Mouse (Mus musculus) midbrain, embryonic 14.5 days (tissue): ENCODE results near the gene Sbsn. TPM values are rescaled to one million over a fixed set of nuclear protein-coding genes. Genes with fewer than 3 reads are reported as not detected.

Experiments
- ATAC-seq: fragments of 200-750 bp; cut with Nextera tagmentation; 2 replicates; pipeline ENCODE4 v1.8.0; 2017; ENCODE audit warnings: moderate number of reproducible peaks, moderate library complexity; ENCODE audit not compliant: low FRiP score, low TSS enrichment
- DNase-seq: peaks from one replicate; pipeline ENCODE4 v3.0.0-alpha.2; 2015
- H3K27ac ChIP-seq: fragments of 300-500 bp; sonication (generic); replicated peaks from 2 replicates; pipeline ENCODE4 v1.5.1; 2014; ENCODE audit warnings: mild to moderate bottlenecking, low read depth, low read length, moderate library complexity
- H3K27me3 ChIP-seq: fragments of 300-500 bp; sonication (generic); 2 replicates; pipeline ENCODE4 v1.6.1; 2014; ENCODE audit warnings: low read length, control low read depth, mixed read lengths; ENCODE audit not compliant: control insufficient read depth, insufficient read depth
- H3K36me3 ChIP-seq: fragments of 300-500 bp; sonication (generic); 2 replicates; pipeline ENCODE4 v1.6.1; 2014; ENCODE audit warnings: low read length, control low read depth; ENCODE audit not compliant: control insufficient read depth, insufficient read depth
- H3K4me1 ChIP-seq: fragments of 300-500 bp; sonication (generic); 2 replicates; pipeline ENCODE4 v1.6.1; 2014; ENCODE audit warnings: mild to moderate bottlenecking, antibody characterized with exemption, low read length, control low read depth; ENCODE audit not compliant: control insufficient read depth, insufficient read depth
- H3K4me2 ChIP-seq: fragments of 300-500 bp; sonication (generic); 2 replicates; pipeline ENCODE4 v1.6.1; 2014; ENCODE audit warnings: mild to moderate bottlenecking, low read length, moderate library complexity
- H3K4me3 ChIP-seq: fragments of 300-500 bp; sonication (generic); replicated peaks from 2 replicates; pipeline ENCODE4 v1.5.1; 2014; ENCODE audit warnings: low read depth, low read length
- H3K9ac ChIP-seq: fragments of 300-500 bp; sonication (generic); replicated peaks from 2 replicates; pipeline ENCODE4 v1.6.1; 2014; ENCODE audit warnings: mild to moderate bottlenecking, low read length, moderate library complexity
- H3K9me3 ChIP-seq: fragments of 300-500 bp; sonication (generic); 2 replicates; pipeline ENCODE4 v1.6.1; 2016; ENCODE audit warnings: low read length, control low read depth, mixed read lengths; ENCODE audit not compliant: control insufficient read depth
- WGBS: fragments of 180-500 bp; shearing (Covaris S2); extraction: QIAGEN DNeasy Blood & Tissue Kit; methylation state at CpG from one replicate; pipeline ENCODE4 v1.1.7; 2014; 5-methylcytosine and 5-hydroxymethylcytosine counted together
- polyA plus RNA-seq: library from polyadenylated mRNA; unstranded; fragments of >200 nt; fragmentation: Nextera tagmentation; extraction: Ambion mirVana; gene quantifications from 2 replicates; pipeline ENCODE4 v1.2.1, GENCODE M21; 2014

Sbsn gene
- polyA plus RNA-seq, 1 experiment from 2014 or later = 0.82 TPM

DNA sequence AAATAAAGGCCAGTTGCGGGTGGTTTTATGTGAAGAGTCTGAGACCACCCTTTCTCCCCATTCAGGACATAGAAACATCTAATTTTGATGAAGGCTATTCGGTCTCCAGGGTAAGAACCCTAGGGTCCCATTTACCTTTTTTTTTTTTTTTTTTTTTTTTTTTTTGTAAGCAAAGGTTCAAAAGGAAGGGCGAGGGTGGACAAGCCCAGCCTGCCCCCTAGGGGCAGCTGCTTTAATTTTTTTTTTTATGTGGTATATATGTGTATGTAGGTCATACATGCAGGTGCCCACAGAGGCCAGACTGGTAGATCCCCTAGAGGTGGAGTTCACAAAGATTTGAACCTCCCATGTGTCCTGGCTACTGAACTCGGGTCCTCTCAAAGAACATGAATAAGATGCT lies 15.1 kb downstream of the Sbsn start:
- no peak overlapping the region for H3K4me2 ChIP-seq
- no peaks in the 10 kb centered on the region for H3K9me3 ChIP-seq
- no peak overlapping the region for H3K4me3 ChIP-seq
- H3K27me3 ChIP-seq = no peaks in the 10 kb centered on the region
- DNase-seq (no peak), ATAC-seq (no peak)
- H3K36me3 ChIP-seq = no peaks in the 10 kb centered on the region
- no peak overlapping the region for H3K9ac ChIP-seq
- no peak overlapping the region for H3K27ac ChIP-seq
- 89% methylated on average over 4 of the region's 4 CpGs for WGBS
- H3K4me1 ChIP-seq = no peaks in the 10 kb centered on the region

DNA sequence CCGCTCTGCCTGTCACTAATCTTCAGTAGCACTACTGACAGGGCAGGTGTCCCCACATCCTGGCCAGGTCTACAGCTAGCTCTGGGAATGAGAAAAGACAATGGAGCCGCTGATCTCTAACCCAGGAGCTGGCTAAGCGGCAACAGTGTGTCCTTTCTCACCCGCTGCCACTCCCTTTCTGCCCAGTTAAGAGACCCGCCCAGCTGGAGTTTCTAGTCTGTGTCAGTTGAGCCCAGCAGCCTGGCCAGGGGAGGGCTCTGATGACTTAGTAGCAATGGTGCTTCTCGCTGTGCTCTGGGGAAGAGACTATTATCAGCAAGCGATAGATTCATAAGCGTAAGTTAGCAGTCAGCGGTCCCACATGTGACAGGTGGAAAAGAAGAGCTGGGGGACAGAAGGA lies 18.0 kb downstream of the Sbsn start:
- 37% methylated on average over 9 of the region's 9 CpGs for WGBS
- H3K4me1 ChIP-seq = no peaks in the 10 kb centered on the region

DNA sequence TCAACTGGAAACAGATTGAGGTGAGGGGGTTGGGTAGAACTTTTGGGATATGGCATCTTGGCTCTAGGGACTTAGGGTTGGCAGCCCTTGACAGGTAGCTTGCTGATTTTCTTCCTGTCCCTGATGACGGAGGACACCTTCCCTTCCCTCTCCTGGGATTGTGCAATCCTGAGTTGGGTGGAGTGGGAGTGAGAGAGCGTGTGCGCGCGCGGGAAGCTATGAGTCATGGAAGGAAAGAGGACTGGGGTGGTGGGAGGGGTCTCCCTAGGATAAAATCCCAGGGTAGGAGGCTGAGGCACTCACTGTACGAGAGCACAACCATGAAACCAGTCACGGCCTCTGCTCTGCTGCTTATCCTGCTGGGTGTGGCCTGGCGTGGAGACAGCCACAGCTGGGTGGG lies 24.8 kb downstream of the Sbsn start:
- Histone ChIP-seq H3K36me3 (no peaks in the 10 kb centered on the region), H3K27ac (no peak overlapping the region), H3K9ac (no peak overlapping the region), H3K4me1 (no peaks in the 10 kb centered on the region), H3K4me2 (no peak overlapping the region), H3K9me3 (no peaks in the 10 kb centered on the region), H3K4me3 (no peak overlapping the region), H3K27me3 (no peaks in the 10 kb centered on the region)
- 91% methylated on average over 9 of the region's 9 CpGs for WGBS
- DNase-seq (no peak), ATAC-seq (no peak)

More for the DNA sequence above, 18.0 kb downstream of the Sbsn start:
- Histone ChIP-seq H3K27ac (no peak overlapping the region), H3K4me3 (no peak overlapping the region), H3K27me3 (no peaks in the 10 kb centered on the region), H3K9ac (no peak overlapping the region), H3K9me3 (no peaks in the 10 kb centered on the region), H3K4me2 (no peak overlapping the region), H3K36me3 (no peaks in the 10 kb centered on the region)
- no peak for ATAC-seq
- no peak for DNase-seq

DNA sequence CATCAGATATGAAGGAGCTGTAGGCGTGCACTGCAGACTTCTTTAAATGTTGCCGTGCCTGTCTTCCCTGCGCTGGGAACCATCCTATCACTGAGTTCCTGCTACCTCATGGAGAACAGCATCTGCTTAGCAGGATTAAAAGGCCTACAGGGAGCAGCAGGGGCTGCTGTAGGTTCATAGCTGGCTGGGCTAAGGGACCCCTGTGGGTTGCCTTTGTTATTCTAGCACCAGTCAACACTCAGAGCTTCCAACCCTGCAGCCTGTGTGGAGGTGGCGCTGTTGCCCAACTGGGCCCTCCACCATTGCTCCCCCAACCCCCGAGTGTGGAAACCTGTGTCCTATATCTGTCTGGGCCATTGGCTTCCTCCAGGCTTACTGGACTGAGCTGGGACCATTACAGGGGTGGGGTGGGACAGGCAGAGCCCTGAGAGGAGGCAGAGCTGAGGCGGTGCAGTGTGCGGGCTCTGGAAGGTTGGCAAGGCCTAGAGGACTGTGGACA lies 25.9 kb downstream of the Sbsn start:
- H3K27ac ChIP-seq = no peak overlapping the region
- H3K9ac ChIP-seq = no peak overlapping the region
- ATAC-seq = no peak
- no peak for DNase-seq
- no peaks in the 10 kb centered on the region for H3K9me3 ChIP-seq
- H3K36me3 ChIP-seq = no peaks in the 10 kb centered on the region
- no peaks in the 10 kb centered on the region for H3K27me3 ChIP-seq
- 44% methylated on average over 7 of the region's 7 CpGs for WGBS
- no peak overlapping the region for H3K4me2 ChIP-seq
- no peaks in the 10 kb centered on the region for H3K4me1 ChIP-seq
- no peak overlapping the region for H3K4me3 ChIP-seq

DNA sequence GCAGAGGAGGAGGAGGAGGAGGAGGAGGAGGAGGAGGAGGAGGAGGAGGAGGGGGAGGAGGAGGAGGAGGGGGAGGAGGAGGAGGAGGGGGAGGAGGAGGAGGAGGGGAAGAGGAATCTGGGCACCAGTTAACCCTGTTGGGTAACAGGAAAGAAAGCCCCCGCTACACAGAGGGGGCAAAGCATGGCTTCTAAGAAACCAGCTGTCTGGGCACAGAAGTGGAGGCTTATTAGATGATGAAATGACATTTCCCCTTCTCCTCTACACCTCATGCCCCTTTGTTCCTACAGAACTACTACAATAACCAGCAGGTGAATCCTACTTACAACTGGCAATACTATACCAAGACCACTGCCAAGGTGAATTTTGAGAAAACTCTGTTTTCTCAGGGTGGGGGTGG lies 26.6 kb downstream of the Sbsn start:
- H3K4me1 ChIP-seq = no peaks in the 10 kb centered on the region
- H3K4me2 ChIP-seq = no peak overlapping the region
- H3K36me3 ChIP-seq = no peaks in the 10 kb centered on the region
- no peaks in the 10 kb centered on the region for H3K27me3 ChIP-seq
- H3K9me3 ChIP-seq = no peaks in the 10 kb centered on the region
- no peak overlapping the region for H3K4me3 ChIP-seq
- H3K9ac ChIP-seq = no peak overlapping the region
- WGBS = 77% methylated on average over 1 of the region's 1 CpGs
- DNase-seq (no peak), ATAC-seq (no peak)
- H3K27ac ChIP-seq = no peak overlapping the region

DNA sequence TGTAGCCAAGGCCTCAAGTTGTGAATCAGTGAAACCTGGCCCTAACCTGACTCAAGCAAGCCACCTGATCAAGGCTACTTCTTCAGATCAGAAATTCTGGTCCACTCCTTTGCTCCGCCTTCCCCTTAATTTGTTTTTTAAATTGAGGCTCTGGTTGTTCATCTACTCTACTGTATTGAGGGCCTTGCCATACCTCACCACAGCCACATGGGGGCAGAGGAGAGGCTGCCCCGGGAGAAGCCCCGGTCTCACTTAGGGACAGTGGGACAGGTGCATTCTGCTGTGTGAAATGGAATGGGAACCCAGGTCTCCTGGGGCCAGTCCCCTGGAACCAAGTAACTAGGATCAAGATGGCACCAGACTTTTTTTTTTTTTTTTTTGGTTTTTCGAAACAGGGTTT lies 30.5 kb downstream of the Sbsn start:
- Histone ChIP-seq H3K27me3 (no peaks in the 10 kb centered on the region), H3K9me3 (no peaks in the 10 kb centered on the region)
- WGBS = 77% methylated on average over 4 of the region's 4 CpGs

DNA sequence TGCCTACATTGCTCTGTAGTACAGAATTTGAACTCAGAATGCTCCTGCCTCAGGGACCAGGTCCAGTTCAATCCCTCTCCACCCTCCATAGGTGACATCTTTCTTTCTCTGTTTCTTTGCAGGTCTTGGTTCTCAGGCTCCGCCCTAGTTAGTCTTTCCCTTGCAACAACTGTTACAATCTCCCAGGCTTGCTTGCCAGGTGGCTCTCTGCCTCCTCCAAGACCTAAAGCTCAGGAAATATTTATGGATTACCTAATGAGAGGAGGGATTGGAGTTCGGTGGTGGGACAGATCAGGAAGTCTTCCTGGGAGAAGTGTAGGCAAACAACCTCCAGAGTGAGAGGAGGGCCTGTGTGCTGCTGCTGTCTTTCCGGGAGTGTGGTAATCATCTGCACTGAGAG lies 31.4 kb downstream of the Sbsn start:
- WGBS = 76% methylated on average over 3 of the region's 3 CpGs

More for the DNA sequence above, 30.5 kb downstream of the Sbsn start:
- DNase-seq (no peak), ATAC-seq (no peak)
- no peaks in the 10 kb centered on the region for H3K4me1 ChIP-seq
- no peak overlapping the region for H3K9ac ChIP-seq
- no peak overlapping the region for H3K4me3 ChIP-seq
- no peaks in the 10 kb centered on the region for H3K36me3 ChIP-seq
- no peak overlapping the region for H3K4me2 ChIP-seq
- H3K27ac ChIP-seq = no peak overlapping the region

DNA sequence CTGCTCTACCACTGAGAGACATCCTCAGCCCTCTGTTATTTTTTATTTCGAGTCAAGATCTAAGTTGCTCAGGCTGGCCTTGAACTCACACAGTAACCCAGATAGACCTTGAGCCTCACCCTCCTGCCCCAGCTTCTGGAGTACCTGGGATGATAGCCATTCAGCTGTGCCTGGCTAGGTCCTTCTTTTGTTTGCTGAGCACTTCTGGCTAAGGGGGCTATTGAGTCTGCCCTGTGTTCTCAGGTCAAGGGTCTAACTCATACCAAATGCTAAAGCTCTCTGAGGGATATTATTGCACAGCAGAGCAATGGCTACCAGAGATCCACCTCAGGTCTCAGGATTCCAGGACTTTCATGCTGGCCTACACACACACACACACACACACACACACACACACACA lies 33.9 kb downstream of the Sbsn start:
- WGBS = 64% methylated on average over 1 of the region's 1 CpGs
- no peak overlapping the region; the same call in 1 of the 2 replicates for H3K27ac ChIP-seq

More for the DNA sequence above, 31.4 kb downstream of the Sbsn start:
- no peaks in the 10 kb centered on the region for H3K27me3 ChIP-seq
- DNase-seq (no peak), ATAC-seq (no peak)
- H3K4me3 ChIP-seq = no peak overlapping the region
- no peaks in the 10 kb centered on the region for H3K9me3 ChIP-seq
- no peaks in the 10 kb centered on the region for H3K4me1 ChIP-seq
- no peaks in the 10 kb centered on the region for H3K36me3 ChIP-seq
- H3K9ac ChIP-seq = no peak overlapping the region
- H3K4me2 ChIP-seq = no peak overlapping the region
- H3K27ac ChIP-seq = no peak overlapping the region

DNA sequence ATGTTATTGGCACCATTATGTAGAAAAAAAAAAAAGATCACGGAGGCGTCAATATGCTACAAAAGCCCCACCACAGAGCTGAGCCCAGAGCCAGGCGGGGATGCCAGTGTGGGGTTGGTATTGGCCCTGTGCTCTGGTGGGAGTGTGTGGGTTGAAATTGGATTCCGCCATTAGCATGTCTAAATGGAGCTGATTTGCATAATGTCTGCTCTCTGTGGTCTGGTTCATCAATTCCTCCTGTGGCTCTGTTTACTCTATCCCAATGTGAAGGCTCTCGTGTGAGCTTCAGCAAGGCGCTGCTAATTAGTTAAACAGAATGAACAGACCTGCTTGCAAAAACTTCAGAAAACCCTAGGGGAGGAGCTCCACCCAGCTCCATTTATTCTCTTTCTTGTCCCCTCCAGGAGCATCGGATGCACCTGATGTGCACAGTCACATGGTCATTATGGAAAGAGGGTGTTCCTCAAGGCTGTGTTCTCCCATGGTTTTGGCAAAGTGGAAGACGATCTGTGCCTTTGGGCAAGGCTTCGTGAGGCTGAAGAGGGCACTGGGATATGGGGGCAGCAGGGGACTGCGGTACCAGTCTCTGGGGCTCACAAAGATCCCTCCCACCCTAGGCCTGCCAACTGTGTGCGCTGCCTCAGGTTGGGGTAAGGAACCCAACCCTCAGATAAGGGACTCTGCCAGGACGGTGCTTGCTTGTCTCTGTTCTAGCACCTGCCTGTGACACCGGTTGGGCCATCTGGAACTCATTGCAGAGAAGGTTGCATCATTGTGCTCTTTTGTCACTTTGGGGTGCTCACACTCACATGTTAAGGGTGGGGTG lies 34.7 kb downstream of the Sbsn start:
- H3K4me3 ChIP-seq = no peak overlapping the region
- no peaks in the 10 kb centered on the region for H3K9me3 ChIP-seq
- no peak overlapping the region for H3K9ac ChIP-seq
- H3K27me3 ChIP-seq = no peaks in the 10 kb centered on the region
- ATAC-seq = no peak
- no peaks in the 10 kb centered on the region for H3K36me3 ChIP-seq
- DNase-seq = peak; percentile 42
- H3K4me2 ChIP-seq = no peak overlapping the region
- WGBS = 66% methylated on average over 13 of the region's 13 CpGs
- H3K4me1 ChIP-seq = no peaks in the 10 kb centered on the region
- H3K27ac ChIP-seq = no peak overlapping the region; the same call in 1 of the 2 replicates

More for the DNA sequence above, 33.9 kb downstream of the Sbsn start:
- DNase-seq (no peak), ATAC-seq (no peak)
- no peaks in the 10 kb centered on the region for H3K9me3 ChIP-seq
- no peaks in the 10 kb centered on the region for H3K4me1 ChIP-seq
- H3K36me3 ChIP-seq = no peaks in the 10 kb centered on the region
- H3K9ac ChIP-seq = no peak overlapping the region
- H3K4me2 ChIP-seq = no peak overlapping the region
- H3K27me3 ChIP-seq = no peaks in the 10 kb centered on the region
- no peak overlapping the region for H3K4me3 ChIP-seq
